Mouse (Mus musculus) kidney, postnatal 14 days (tissue): Measurements from ENCODE around the gene Npy4r.

ENCODE experiments used
- DNase-seq: peaks from one replicate; pipeline ENCODE4 v3.0.0; 2022; ENCODE audit warnings: mixed read lengths

Npy4r gene

DNA sequence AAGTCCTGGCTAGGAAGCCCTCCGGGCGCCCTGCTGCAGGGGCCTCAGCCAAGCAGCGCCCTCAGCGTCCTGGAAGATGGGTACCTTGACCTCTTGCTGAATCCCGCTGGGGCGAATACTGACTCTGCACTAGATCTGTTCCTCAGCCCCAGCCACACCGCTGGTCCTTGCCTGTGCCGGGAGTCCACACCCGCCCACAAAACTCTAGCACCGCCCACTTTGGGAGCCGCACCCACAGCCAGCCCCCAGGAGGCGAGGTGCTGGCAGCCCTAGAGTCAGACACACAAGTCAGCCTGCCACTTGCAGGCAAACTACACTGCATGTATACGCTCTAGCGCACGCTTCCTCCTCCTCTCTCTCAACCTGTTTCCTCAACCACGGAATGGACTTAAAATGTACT, at the start of gene Npy4r:
Gene Npy4r, minus strand, starts transcription at position 148 of the 400 bp plus-strand sequence.
- DNase-seq: peak; percentile 78

DNA sequence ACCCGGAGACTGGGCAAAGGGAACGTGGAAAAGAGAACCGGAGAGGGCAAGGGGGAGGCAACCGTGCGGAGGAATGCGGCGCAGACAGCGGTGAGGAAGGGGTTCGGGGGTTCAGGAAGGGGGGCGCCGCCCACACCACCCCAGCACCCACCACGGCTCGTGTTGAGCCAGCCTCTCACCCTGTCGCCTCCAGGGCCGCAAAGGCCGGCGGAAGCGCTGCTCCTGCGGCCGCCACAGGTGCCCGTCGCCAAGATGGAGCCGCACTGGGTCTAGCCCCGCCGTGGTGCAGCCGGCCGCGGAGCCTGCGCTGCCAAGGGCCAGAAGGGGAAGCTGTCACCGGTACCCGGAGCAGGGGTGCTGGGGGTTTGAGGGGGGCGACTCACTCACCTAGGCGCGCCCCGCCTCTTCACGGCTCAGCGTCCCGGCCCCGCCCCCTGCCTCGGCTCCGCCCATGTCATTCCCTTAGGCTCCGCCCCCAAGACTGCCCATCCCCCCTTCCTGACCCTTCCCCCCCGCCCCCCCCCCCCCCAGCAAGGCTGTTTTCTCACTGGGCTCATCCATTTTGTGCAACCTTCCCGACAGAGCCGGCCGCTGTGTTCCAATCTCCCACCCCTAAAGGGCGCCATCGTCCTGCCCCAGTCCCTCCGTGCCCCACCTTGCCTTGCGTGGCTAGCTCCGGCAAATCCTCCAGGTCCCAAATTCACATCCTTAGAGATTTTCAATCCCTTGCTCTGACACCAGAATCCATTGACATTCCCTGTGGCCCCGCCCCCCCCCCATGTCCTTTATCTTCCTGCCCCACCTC, 49.1 kb upstream of the Npy4r start, which contains the start of gene Gprin2:
Gene Gprin2, minus strand, starts transcription at position 423 of the 805 bp plus-strand sequence.
- peak; percentile 38 for DNase-seq

DNA sequence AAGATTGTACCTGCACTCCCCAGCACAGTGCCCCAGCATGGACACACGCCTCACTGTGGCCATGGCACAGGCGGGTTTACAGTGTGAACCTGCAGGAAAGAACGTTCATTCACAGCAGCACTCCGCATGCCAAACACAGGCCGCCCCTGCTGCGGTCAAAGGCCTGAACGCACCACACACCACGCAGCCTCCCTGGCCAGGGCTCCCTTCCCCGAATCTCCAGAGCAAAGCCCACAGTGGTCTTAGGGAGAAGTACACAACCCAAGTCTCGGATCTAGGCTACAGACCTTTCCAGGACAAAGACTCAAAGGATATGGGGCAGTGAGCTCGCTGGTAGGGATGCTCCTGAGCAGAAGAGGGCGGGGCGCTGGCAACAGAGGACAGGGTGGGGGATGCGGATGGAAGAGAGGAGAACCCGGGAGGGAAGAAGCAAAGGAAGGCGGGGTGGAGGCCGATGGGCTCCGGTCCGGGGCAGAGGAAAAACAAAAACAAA, 48.5 kb upstream of the Npy4r start:
- DNase-seq: peak; percentile 34

DNA sequence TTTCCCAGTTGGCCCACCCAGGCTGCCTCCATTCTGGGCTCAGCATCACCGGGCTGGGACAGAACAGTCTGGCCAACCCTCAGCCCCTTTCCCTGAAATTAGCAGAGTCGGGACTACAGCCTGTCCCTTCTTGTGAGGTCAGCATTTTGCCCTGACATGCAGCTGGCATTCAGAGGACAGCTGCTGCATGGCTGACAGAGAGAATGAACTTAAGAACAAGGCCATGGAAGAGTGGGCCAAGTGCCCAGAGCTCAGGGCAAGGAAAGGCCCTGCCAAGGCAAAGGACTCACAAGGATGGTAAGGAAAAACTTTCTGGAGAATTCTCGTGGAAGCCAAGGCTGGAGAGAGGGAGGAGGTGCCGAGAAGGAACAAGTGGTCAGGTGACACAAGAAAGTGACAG, 44.4 kb upstream of the Npy4r start:
- DNase-seq: no peak

DNA sequence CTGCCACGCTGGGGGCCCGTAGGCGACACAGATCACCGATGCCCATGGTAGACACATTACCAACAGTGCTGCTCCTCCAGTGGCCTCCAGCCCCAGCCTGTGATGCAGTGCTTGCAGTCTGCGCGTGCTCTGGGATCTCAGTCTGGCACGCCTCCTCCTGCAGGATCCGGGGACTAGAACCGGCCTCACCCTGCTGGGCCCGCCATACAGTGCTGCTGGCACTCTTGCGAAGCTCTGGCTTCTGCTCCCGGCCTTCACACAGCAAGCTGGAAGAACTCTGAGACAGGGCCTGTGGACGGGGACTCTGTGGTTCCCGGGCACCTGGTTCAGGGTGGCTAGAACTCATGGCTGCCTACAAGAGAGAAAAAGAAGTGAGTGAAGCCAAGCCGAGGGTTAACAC, 43.2 kb upstream of the Npy4r start:
- no peak for DNase-seq

DNA sequence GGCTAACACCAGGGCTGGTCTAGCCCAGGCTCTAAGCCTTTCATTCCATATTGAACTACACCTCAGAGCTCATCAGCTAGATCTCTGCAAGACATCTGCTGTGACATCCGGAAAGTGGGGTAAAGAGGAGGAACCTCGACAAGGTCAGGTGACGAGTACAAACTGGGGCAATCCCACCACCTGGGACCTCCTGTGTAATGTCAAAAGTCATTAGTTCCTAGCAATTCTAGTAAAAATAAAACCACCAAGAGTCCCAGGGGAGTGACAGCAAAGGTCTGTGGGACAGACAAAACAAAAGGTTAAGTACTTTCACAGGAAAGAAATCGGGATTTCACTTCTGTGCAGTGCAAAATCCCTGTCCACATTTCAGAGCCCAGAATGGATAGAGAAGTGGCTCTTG, 41.6 kb upstream of the Npy4r start:
- DNase-seq: no peak

DNA sequence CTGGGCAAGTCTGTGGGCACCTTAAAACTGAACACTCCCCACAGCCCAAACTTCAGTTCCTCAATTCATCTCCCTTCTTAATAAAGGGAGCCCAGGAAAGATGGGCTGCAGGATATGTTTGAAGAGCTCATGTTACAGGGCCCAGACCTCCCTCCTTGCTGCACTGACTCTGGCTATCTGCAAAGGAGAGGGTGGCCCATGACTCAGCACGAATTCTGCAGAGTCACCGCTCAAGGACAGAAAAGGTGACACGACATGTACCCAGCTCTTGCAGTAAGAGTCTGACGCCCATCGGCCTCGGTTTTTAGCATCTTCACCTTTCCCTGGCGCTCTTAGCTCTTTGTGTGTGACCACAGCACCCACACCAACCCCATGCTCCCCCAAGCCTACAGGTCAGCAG, 38.1 kb upstream of the Npy4r start:
- no peak for DNase-seq

DNA sequence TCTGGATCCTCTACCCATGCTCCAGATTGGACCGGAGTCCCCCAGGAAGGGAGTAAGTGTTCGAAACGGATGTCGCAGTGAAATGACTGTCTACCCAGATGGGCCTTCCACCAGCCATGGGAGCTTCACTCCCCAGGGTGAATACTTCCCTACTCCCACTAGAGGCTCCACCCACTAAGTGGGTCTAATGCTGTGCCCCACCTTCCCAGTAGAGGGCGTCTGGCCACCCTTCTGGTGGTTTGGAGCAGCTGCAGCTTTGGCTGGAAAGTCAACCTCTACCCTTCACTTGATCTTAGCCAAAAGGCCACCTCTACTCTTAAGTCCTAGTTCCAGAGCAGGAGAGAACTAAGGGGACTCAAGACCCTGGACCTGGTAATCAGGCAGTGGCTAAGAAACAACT, 36.3 kb upstream of the Npy4r start:
- DNase-seq: peak; percentile 66

DNA sequence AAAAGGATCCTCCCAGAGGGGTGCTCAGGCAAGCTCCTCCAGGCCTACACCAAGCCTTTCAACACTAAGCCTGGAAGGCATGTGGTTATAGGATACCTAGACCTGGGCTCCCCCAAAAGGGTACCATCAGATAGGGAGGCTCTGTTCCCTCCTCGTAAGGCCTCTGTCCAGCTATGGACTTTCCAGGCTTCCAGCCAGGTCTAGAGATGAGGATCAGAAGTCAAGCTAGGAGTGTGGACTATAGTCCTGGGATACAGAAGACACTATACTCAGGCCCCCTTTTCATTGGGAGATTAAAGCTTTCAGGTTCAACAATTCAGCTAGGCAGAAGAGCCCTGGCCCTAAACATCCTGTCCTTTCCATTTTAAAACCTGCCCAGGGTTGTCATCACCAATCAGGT, 30.8 kb upstream of the Npy4r start:
- DNase-seq: peak; percentile 30

DNA sequence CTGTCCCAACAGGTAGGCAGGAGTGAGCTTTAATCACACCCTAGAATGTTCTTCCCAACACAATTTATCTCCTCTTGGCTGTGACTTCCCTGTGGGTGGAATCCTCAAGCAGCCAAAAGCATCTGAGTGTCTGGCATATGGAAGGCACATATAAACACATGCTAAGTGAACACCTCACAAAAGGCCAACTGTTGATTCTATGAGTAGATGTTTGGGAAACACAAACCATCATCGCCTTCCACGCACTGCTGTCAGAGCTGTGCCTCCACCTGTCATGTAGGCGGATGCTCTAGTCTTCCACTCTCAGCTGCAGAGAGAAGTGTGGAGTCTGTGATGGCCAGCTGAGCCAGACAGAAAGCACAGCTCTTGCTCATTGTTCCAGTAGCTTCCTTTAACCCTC, 27.1 kb upstream of the Npy4r start:
- no peak for DNase-seq

DNA sequence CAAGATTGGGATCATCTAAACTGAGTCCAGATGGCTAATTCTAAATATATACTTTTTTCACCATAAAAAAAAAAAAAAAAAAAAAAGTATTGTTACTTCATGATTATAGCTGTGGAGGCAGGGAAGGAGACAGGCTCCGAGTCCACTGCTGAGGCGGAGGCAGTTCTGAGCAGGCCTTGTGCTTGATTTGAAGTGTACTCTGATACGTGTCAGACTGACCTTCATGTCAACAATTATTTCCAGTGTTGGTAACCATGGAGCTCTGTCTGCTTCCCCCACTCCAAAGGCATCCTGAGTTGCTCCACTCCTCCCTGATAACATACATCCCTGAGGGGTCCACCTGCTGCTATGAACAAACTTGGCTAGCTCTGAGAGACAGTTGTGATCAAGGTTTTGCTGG, 18.8 kb upstream of the Npy4r start:
- DNase-seq: no peak

DNA sequence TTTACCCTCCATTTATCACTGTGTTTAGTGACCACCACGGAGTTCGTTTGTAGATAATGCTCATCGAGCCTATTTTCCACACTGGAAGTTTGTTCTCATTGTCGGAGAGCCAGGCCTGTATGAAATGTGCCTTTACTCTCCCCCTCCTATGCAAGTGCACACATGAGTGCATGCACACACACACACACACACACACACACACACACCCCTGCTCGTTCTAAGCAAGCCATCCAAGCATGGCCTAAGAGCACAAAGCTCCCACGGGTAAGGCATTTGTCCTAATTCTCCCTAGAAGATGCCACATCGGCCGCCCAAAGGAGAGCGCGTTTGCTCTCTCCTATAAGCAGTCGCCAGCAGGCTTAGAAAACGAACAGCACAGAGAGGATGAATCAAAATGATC, 3.5 kb upstream of the Npy4r start:
- no peak for DNase-seq

DNA sequence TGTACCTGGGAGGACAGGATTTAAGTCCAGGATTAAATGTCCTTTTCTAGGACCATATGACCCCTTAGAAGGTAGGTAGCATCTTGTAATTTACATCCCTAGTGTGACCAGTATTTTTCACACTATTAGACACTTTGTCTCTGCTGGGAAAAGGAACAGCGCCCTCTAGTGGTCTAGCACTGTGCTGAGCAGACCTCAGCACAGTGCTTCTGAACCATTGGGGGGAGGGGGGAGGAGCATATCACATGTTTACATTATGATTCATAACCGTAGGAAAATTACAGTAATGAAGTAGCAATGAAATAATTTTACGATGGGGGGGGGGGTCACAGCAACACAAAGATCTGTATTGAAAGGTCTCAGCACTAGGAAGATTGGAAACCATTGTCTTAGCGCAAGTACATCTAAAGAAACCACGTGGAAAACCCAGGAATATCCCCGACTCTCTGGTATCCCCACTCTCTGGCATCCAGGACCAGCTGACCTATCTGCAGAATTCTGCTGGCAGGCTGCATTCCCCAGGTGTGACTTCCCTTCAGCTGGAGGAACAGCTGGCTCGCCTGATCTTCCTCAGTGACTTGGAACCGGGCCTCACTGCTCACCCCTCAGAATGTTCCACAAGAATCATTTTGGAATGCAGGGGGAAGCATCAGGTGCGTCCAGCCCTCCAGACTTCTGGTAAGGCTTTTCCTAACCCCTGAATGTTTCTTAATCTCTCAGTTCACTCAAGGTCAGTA, 2.5 kb upstream of the Npy4r start:
- peak; percentile 55 for DNase-seq

DNA sequence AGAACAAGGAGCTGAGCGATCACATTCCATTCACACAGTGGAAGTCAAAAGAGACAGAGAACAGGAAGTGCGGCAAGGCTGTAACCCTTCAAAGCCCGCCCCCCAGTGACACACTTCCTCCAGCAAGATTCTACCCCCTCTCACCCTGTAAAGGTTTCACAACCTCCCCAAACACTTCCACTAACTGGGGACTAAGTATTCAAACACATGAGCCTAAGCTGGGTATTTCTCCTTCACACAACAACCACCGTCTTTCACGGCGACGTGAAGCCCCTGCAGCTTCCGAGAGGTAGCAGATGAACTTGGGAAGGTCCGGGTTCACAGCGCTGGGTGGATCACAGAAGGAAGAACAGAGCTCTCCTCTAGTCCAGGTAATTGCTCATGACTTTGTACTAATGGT, 9.4 kb downstream of the Npy4r start:
- DNase-seq: no peak

DNA sequence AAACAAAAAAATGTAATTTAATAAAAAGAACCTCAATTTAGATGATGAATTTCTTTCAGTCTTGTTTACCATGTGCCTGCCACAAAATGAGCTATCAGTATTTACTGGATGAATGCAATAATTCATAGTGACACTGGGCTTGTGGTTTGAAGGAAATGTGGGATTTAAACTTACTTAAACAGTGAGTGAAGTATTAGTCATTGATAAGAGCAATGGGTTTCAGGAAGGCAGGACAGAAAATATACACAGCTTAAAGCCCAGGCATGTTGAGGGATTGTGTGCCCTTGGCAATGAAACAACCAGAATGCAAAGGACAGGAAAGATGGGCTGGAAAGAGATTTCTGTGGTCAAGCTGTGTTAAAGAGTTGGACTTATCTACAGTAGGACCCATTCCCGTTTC, 10.0 kb downstream of the Npy4r start:
- DNase-seq: no peak

DNA sequence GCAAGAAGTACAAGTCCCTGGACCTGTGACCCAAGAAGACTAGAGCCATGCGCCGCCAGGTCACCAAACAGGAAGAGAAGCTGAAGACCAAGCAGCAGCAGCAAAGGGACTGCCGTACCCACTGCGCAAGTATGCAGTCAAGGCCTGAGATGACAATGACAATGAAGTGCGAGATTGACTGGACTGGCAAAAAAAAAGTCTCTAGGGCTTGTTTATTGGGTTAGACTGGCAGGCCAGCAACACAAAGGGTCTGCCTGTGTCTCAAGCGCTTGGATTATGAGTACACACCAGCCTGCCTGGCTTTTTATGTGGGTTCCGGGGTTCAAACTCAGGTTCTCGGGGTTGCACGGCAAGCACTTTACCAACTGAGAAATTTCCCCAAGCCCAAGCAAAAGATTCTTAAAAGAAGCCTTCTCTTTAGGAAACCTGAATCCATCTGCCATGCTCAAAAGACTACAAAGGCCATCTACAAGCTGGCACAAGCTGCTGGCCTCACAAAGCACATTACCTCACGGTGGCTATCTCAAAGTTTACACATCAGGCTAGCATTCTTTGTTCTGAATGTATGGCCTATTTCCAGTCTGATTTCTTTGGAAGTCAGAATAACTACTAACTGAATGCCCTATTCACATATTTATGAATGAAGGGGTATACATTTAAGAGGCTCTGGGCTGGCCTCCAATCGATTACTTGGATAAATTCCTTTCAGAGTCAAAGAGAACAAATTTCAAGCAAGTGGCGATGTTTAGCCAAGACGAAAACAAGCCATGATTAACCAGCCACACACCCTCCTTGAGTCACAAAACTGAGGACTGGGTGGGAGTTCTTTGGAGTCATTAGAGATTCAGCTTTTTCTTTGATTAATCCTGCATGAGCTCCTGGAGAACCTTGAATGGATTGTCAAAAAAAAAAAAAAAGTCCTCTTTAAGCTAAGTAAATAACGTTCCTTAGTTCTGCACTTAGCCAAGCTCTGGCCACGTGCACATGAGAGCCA, 12.3 kb downstream of the Npy4r start:
- no peak for DNase-seq

DNA sequence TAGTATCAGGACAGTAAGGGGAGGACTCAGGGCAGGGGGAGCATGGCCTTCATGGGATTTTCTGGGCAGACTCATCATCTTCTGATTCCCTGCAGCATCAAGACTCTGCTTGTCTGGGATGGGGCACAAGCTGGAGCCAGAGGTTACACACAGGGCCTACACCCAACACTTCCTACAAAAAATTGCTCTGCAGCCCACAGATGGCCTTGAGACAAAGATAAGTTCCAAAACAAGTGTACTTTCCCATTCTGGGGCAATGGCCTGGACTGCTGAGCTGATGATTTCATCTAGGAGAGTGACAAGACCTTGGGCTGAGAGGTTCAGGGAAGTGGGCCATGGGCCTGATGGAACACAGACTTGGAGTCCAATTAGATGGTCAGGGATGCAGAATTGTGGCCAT, 16.9 kb downstream of the Npy4r start:
- no peak for DNase-seq

DNA sequence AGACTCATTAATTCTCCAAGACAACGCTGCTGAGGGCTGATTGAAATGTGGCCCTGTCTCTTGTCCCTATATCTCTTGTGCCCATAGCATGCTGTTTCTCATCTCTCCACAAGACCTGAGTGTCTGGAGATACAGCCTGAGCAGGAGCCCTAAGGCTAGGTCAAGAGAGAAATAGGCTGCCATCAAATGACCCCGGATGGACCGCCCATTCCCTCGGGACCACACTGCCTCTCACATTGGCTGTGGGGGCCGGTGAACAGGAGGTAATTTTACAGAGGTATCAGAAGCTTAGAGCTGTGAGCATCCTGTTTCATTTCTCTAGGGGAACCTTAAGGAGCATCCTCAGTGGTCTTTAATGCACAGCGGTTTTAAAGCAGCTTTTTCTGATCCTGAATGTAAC, 21.1 kb downstream of the Npy4r start:
- DNase-seq: no peak

DNA sequence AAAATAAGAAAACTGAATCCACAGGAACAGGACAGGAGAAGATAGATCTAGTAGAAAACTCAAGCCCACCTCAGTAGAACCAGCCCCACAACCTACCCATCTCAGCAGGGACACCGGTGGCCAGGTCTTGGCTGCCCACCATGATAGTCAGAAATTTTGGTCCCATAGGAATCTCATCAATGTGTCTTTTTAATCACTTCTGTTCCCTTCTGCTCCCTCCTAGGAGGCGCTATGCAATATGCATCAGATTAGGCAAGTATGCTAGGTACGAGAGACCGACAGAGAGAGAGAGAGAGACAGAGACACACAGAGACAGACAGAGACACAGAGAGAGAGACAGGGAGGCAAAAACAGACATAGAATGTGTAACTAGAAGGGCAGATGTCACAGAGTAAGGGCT, 30.6 kb downstream of the Npy4r start:
- DNase-seq: no peak

DNA sequence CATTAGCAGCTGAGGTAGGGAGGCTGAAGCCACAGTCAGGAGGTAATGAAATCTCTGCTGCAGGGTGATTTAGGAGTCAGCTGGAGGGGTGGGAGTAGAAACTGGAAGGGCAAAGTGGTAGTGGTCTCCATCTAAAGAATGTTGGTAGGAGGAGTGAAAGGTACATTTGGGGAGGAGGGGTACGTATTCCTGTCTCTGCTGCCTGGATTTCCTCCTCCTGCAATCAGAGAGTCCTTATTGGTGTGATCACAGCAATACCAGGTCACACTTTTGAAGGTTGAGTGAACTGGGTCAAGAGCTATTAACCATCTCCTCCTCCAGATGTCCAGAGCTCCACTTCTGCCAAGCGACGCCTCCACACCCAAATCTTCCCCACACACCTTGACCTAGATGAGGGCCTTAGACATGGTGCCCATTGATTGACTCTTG, 31.4 kb downstream of the Npy4r start:
- DNase-seq: no peak

DNA sequence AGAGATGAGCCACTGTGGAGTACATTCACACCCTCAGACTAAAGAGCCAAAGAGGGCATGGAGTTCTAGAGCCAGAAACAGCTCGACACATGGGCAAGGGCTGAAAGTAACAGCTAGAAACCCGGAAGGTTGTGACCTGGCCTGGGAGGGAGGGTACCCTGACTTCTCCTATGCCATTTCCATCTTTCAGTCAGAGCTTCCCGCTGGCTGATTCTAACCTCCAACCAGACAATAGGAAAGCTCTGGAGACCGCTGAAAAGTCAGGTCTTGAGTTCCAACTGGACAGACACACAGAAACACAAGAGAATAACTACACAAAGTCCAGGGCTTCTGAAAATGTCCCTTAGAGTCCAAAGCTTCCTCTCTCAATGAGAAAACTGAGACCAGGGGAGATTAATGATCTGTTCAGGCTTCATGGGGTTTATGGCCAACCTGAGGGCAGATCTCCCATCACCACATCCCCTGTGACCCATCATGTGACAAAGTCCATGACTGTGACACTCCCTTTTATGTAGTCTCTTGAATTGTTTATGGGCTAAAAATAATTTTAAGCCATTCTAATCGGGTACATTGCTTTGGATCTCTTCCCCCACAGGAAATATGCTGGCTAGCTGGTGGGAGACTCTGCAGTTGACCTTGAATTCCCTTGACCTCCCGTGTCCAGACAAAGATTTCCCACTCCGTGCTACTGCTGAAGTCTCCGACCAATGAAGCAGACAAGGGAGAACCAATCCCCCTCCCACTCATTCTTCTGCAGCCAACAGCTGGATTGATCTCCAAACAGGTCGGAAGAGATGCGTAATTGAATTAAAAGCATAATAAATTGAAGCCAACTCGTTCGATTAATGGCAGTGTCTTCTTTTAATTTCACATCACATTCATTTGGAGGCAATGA, 32.0 kb downstream of the Npy4r start:
- no peak for DNase-seq
